Mouse (Mus musculus) CH12.LX (cell line): ENCODE results near the gene Lpar1. TPM values are rescaled to one million over a fixed set of nuclear protein-coding genes. Genes with fewer than 3 reads are reported as not detected.

ENCODE experiments used
- DNase-seq: peaks from one replicate; pipeline ENCODE4 v3.0.0-alpha.2; 2013; ENCODE audit errors: extremely low read depth
- H3K27ac ChIP-seq: 2 replicates; pipeline ENCODE4 v1.5.1; 2012; ENCODE audit warnings: low read depth, mild to moderate bottlenecking, control low read depth, moderate library complexity; ENCODE audit not compliant: insufficient read depth
- H3K27me3 ChIP-seq: replicated peaks from 2 replicates; pipeline ENCODE3; 2012; ENCODE audit warnings: inconsistent platforms
- H3K36me3 ChIP-seq, 2 experiments: replicated peaks in 1 of 2; 2 replicates each; pipeline versions ENCODE3 to v1.6.1; 2012; ENCODE audit warnings: inconsistent platforms in 1 of 2, low read length in 1 of 2, mild to moderate bottlenecking in 1 of 2, mixed read lengths in 1 of 2, moderate library complexity in 1 of 2; ENCODE audit not compliant: control insufficient read depth in 1 of 2, insufficient read depth in 1 of 2
- H3K4me1 ChIP-seq, 2 experiments: 2 replicates each; pipeline ENCODE4 v1.6.1; 2012; ENCODE audit warnings: inconsistent platforms in 1 of 2, moderate library complexity in 1 of 2; ENCODE audit not compliant: insufficient read depth in 2 of 2, control insufficient read depth in 1 of 2
- H3K4me2 ChIP-seq: 2 replicates; pipeline ENCODE4 v1.6.1; 2012; ENCODE audit warnings: low read depth, mild to moderate bottlenecking, control low read depth; ENCODE audit not compliant: poor library complexity, insufficient read depth, severe bottlenecking
- H3K4me3 ChIP-seq, 3 experiments: fragments of 150-350 bp in 1 of 3; sonication (generic) in 1 of 3; replicated peaks in 1 of 3; 2 replicates each; pipeline versions ENCODE3 to v1.5.1; 2011 to 2012; ENCODE audit warnings: low read depth in 2 of 3, low read length in 2 of 3, mild to moderate bottlenecking in 2 of 3, moderate library complexity in 2 of 3, control low read depth in 1 of 3, improper control_type of control experiment in 1 of 3, inconsistent platforms in 1 of 3, mixed read lengths in 1 of 3; ENCODE audit not compliant: poor library complexity in 1 of 3
- H3K79me2 ChIP-seq: replicated peaks from 2 replicates; pipeline ENCODE4 v1.6.1; 2012; ENCODE audit warnings: mild to moderate bottlenecking, moderate library complexity; ENCODE audit not compliant: control insufficient read depth, poor library complexity, insufficient read depth, severe bottlenecking; ENCODE audit errors: extremely low read depth
- H3K9ac ChIP-seq: 2 replicates; pipeline ENCODE4 v1.6.1; 2012; ENCODE audit warnings: low read depth, mild to moderate bottlenecking, control low read depth, moderate library complexity; ENCODE audit not compliant: insufficient read depth
- H3K9me3 ChIP-seq: replicated peaks from 2 replicates; pipeline ENCODE3; 2012; ENCODE audit warnings: low read length, inconsistent platforms, mixed read lengths
- CHD1 ChIP-seq: IDR thresholded peaks from 2 replicates; pipeline ENCODE4 v1.6.1; 2012; ENCODE audit warnings: low read depth, low read length, improper control_type of control experiment, inconsistent platforms
- CHD2 ChIP-seq: IDR thresholded peaks from 2 replicates; pipeline ENCODE4 v1.6.1; 2011; ENCODE audit warnings: low read length, improper control_type of control experiment
- E2F4 ChIP-seq: IDR thresholded peaks from 2 replicates; pipeline ENCODE4 v1.6.1; 2011; ENCODE audit warnings: low read depth, low read length, improper control_type of control experiment; ENCODE audit not compliant: insufficient replicate concordance
- ELF1 ChIP-seq: IDR thresholded peaks from 2 replicates; pipeline ENCODE4 v1.6.1; 2014; ENCODE audit warnings: low read depth, mild to moderate bottlenecking, inconsistent platforms, low read length, improper control_type of control experiment
- EP300 ChIP-seq: IDR thresholded peaks from 2 replicates; pipeline ENCODE4 v1.6.1; 2011; ENCODE audit warnings: low read length, improper control_type of control experiment
- ETS1 ChIP-seq: conservative IDR thresholded peaks from 2 replicates; pipeline ENCODE4 v1.6.1; 2012; ENCODE audit warnings: low read depth, mild to moderate bottlenecking, inconsistent platforms, low read length, improper control_type of control experiment, moderate library complexity
- GABPA ChIP-seq: IDR thresholded peaks from 2 replicates; pipeline ENCODE4 v1.6.1; 2012; ENCODE audit warnings: low read depth, low read length, improper control_type of control experiment, inconsistent platforms; ENCODE audit not compliant: insufficient replicate concordance
- HCFC1 ChIP-seq: IDR thresholded peaks from 2 replicates; pipeline ENCODE4 v1.6.1; 2012; ENCODE audit warnings: low read depth, mild to moderate bottlenecking, inconsistent platforms, low read length, improper control_type of control experiment
- IRF4 ChIP-seq: IDR thresholded peaks from 2 replicates; pipeline ENCODE4 v1.6.1; 2014; ENCODE audit warnings: low read depth, mild to moderate bottlenecking, inconsistent platforms, low read length, improper control_type of control experiment
- JUN ChIP-seq: IDR thresholded peaks from 2 replicates; pipeline ENCODE4 v1.6.1; 2011; ENCODE audit warnings: low read depth, mild to moderate bottlenecking, low read length, improper control_type of control experiment, moderate library complexity; ENCODE audit not compliant: insufficient read depth
- MAX ChIP-seq: IDR thresholded peaks from 2 replicates; pipeline ENCODE4 v1.6.1; 2011; ENCODE audit warnings: low read length, improper control_type of control experiment
- MEF2A ChIP-seq: IDR thresholded peaks from 2 replicates; pipeline ENCODE4 v1.6.1; 2014; ENCODE audit warnings: low read depth, mild to moderate bottlenecking, inconsistent platforms, low read length, improper control_type of control experiment, borderline replicate concordance
- MXI1 ChIP-seq: IDR thresholded peaks from 2 replicates; pipeline ENCODE4 v1.6.1; 2011; ENCODE audit warnings: mild to moderate bottlenecking, low read depth, low read length, improper control_type of control experiment
- MYC ChIP-seq: IDR thresholded peaks from 2 replicates; pipeline ENCODE4 v1.6.1; 2011; ENCODE audit warnings: low read depth, mild to moderate bottlenecking, improper control_type of control experiment, low read length
- NELFE ChIP-seq: IDR thresholded peaks from 2 replicates; pipeline ENCODE4 v1.6.1; 2011; ENCODE audit warnings: low read depth, low read length, improper control_type of control experiment
- POLR2A ChIP-seq: IDR thresholded peaks from 2 replicates; pipeline ENCODE4 v1.6.1; 2011; ENCODE audit warnings: low read depth, mild to moderate bottlenecking, improper control_type of control experiment, low read length
- RAD21 ChIP-seq: IDR thresholded peaks from 2 replicates; pipeline ENCODE4 v1.6.1; 2011; ENCODE audit warnings: low read depth, mild to moderate bottlenecking, low read length, improper control_type of control experiment, moderate library complexity
- SMC3 ChIP-seq: IDR thresholded peaks from 2 replicates; pipeline ENCODE4 v1.6.1; 2011; ENCODE audit warnings: low read depth, low read length, improper control_type of control experiment
- TBP ChIP-seq: conservative IDR thresholded peaks from 2 replicates; pipeline ENCODE4 v1.6.1; 2011; ENCODE audit warnings: low read depth, low read length, improper control_type of control experiment
- TCF12 ChIP-seq: IDR thresholded peaks from 2 replicates; pipeline ENCODE4 v1.6.1; 2014; ENCODE audit warnings: low read depth, mild to moderate bottlenecking, inconsistent platforms, low read length, improper control_type of control experiment
- UBTF ChIP-seq: IDR thresholded peaks from 2 replicates; pipeline ENCODE4 v1.6.1; 2012; ENCODE audit warnings: low read depth, mild to moderate bottlenecking, inconsistent platforms, low read length, improper control_type of control experiment, moderate library complexity
- USF2 ChIP-seq: conservative IDR thresholded peaks from 2 replicates; pipeline ENCODE4 v1.6.1; 2011; ENCODE audit warnings: low read depth, low read length, improper control_type of control experiment
- ZNF384 ChIP-seq: IDR thresholded peaks from 2 replicates; pipeline ENCODE4 v1.6.1; 2012; ENCODE audit warnings: low read depth, low read length, improper control_type of control experiment, inconsistent platforms
- dilution Hi-C: fragments of 300-500 bp; cut with MboI; formaldehyde crosslinking; loops from 2 replicates; pipeline ENCODE4 v1.14.3; 2020; ENCODE audit warnings: low sequenced_read_pairs; ENCODE audit not compliant: extremely low pct_unique_long_range_greater_than_20kb, extremely low pct_ligation_motif_present
- in situ Hi-C: fragments of 300-500 bp; cut with MboI; formaldehyde crosslinking; loops from 3 replicates; pipeline ENCODE4 v1.14.3; 2019; ENCODE audit warnings: low sequenced_read_pairs, low pct_ligation_motif_present, low pct_unique_long_range_greater_than_20kb, mixed read lengths
- polyA plus RNA-seq: library from polyadenylated mRNA; unstranded; fragments of >175 nt; gene quantifications from 2 replicates; pipeline ENCODE4 v1.2.1, GENCODE M21; 2012; ENCODE audit warnings: low read depth; ENCODE audit not compliant: insufficient read length
- total RNA-seq, 2 experiments: library from RNA; depleted of rRNA; stranded (reverse); fragments of 300-350 nt in 1 of 2; fragments of >200 nt in 1 of 2; gene quantifications; 2 replicates each; pipeline ENCODE4 v1.2.3; 2012 to 2014

Lpar1 gene
- total and polyA plus RNA-seq, 3 experiments, result 0.04 TPM; not detected in 2

DNA sequence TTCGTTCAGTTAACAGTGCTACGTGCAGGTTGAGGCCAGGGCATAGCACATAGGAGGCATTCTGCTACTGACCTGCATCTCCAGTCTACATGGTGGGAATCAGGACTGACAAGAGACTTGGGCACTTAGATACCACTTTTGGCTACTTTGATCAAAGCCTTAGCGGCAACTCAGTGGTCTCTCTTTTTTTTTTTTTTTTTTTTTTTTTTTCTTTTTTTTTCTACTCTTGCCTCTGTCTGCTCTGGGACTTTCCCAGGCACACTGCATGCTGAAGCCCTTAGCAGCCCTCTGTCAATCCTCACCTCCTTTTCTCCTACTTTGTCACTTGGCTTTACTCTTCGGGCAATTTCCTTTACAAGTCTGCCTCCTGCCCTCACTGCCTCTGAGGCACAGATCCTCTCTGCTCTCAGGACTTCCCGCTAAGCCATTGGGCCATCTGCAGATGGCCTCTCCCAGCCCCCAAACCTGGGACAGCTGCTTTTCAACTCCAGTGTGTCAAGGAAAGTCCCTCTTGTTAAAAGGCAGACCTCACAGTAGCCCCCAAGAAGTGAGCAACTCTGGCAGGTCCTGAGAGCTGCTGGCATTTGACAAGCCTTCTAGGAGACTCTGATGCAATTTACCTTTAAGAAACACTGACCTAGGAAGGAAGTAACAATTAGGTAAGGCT, 23.8 kb upstream of the Lpar1 start:
- H3K4me3 ChIP-seq, result no peak overlapping the region
- TF ChIP-seq NELFE (no peak; the same call in 1 of the 2 replicates), CHD2 (peak; percentile 70), EP300 (peak; percentile 70), JUN (no peak), ZNF384 (peak; percentile 98), MYC (0 out of 2 replicates have a peak, but pooled peaks have one; percentile 13), TBP (no peak), ELF1 (peak; percentile 39), TCF12 (peak; percentile 89), IRF4 (peak; percentile 53), MXI1 (peak; percentile 88), RAD21 (no peak; the same call in none of the 2 replicates), ETS1 (peak; percentile 63), GABPA (no peak), HCFC1 (peak; percentile 18; the same call in 1 of the 2 replicates), MEF2A (peak; percentile 42; the same call in 1 of the 2 replicates), POLR2A (peak; percentile 30; the same call in 1 of the 2 replicates), CHD1 (0 out of 2 replicates have a peak, but pooled peaks have one; percentile 22), UBTF (no peak), USF2 (no peak), E2F4 (no peak)
- peak overlapping the region; percentile 59 for H3K4me2 ChIP-seq
- no peaks in the 10 kb centered on the region for H3K36me3 ChIP-seq
- DNase-seq, result peak; percentile 67
- no peaks in the 10 kb centered on the region for H3K9me3 ChIP-seq
- no peaks in the 10 kb centered on the region for H3K27me3 ChIP-seq
- no peaks in the 10 kb centered on the region for H3K79me2 ChIP-seq
- in situ Hi-C loops, result no loop called here
- dilution Hi-C loops, result no loop called here
- H3K27ac ChIP-seq, result peak overlapping the region; percentile 63
- peak overlapping the region; percentile 20; the same call in 1 of the 2 replicates for H3K9ac ChIP-seq
- H3K4me1 ChIP-seq, result peaks cover 9 to 31% of the 10 kb centered on the region in 2 experiments

- Histone ChIP-seq H3K27ac (no peak overlapping the region), H3K4me1 (peaks cover 7 to 21% of the 10 kb centered on the region in 2 experiments), H3K9ac (no peak overlapping the region), H3K4me3 (no peak overlapping the region), H3K4me2 (no peak overlapping the region), H3K27me3 (no peaks in the 10 kb centered on the region), H3K36me3 (no peaks in the 10 kb centered on the region), H3K9me3 (no peaks in the 10 kb centered on the region), H3K79me2 (no peaks in the 10 kb centered on the region)
- dilution Hi-C loops, result no loop called here
- no peak for DNase-seq
- no peak for TF ChIP-seq NELFE
- TF ChIP-seq E2F4, result no peak
- TF ChIP-seq UBTF, result no peak
- no peak for TF ChIP-seq RAD21
- TF ChIP-seq SMC3, result no peak
- TF ChIP-seq MAX, result no peak
- no peak for TF ChIP-seq JUN
- in situ Hi-C loops, result no loop called here
These were observed 22.1 kb upstream of the Lpar1 start for GRCm38 (mm10) chr4:58575831-58576230.
